Mouse (Mus musculus): ENCODE data around the gene Ube2c. TPM values are rescaled to one million over a fixed set of nuclear protein-coding genes. Genes with fewer than 3 reads are reported as not detected.

Gene Ube2c
- polyA plus RNA-seq, 1 experiment from 2014 or later: 106 TPM

DNA sequence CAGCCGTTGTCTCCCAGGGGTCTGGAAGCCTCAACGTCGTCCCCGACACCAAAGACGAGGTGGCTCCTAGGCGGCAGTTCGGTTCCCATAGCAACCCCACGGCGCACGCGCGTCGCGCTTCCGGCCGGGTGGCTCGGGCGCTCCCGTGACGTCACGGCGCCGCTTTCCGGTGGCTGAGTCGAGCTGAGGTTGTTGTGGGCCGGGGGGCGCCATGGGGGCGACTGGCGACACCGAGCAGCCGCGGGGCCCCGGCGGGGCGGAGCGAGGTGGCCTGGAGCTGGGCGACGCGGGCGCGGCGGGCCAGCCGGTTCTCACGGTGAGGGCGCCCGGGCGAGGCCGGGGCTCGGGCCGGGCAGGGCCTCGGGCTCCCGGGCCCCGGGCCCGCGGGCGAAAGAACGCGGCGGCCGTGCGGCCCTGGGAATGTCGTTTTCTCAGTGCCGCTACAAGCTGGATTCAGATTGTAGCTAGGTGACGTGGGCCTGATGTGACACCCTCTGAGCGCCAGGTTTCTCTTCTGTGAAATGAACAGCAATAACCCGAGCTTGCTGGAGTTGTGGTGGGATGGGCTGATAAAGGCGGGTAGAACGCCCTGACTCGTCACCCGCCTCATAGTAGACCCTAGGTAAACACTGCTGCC is 23.7 kb upstream of the Ube2c start, which contains the start of the genes Wfdc3 and Dnttip1:
Wfdc3 (minus strand) TSS at position 89 of the 637 bp plus-strand sequence.
Dnttip1 (plus strand) TSS at position 141 of the 637 bp plus-strand sequence.
- no peaks in the 10 kb centered on the region for H3K27me3 ChIP-seq
- ChIA-PET POLR2A (interaction anchor here (1.2 kb wide), 1 partner anchor 15 kb away, joined by 5 read pairs; no protein-coding TSS in a partner anchor), CTCF (interaction anchor here (1.0 kb wide), 1 partner anchor 10 kb away, joined by 5 read pairs; no protein-coding TSS in a partner anchor)
- DNase-seq (ENCODE audit: low read depth, low spot score) (peak; percentile 31), ATAC-seq (peak; percentile 82)
- in situ Hi-C loops (cut with MboI; ENCODE audit: low pct_unique_long_range_greater_than_20kb): no loop called here
- no peak for TF ChIP-seq CTCF (IDR thresholded peaks at IDR 0.05)

DNA sequence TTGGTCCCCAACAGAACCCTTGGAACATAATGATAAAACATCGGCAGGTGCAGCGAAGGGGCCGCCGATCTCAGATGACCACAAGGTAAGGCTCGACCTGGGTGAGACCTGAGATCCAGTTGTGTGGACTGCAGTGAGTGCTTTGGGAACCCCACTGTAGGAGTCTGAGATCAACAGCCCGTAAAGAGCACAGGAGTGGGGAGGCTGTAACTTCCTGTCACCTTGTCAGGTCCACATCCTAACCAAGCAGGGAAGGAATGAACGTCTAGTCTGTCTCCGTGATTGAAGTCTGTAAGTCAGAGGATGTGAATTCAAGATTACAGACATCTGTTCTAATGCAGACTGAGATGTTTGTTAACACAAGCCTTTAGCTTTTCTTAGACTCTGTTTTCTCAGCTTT is 23.0 kb upstream of the Ube2c start:
- DNase-seq (ENCODE audit: low read depth, low spot score): no peak
- TF ChIP-seq CTCF (IDR thresholded peaks at IDR 0.05): no peak
- in situ Hi-C loops (cut with MboI; ENCODE audit: low pct_unique_long_range_greater_than_20kb): no loop called here
- CTCF ChIA-PET: interaction anchor here (1.0 kb wide), 1 partner anchor 10 kb away, joined by 5 read pairs; no protein-coding TSS in a partner anchor
- no peaks in the 10 kb centered on the region for H3K27me3 ChIP-seq
- ATAC-seq: no peak
- POLR2A ChIA-PET: interaction anchor here (1.2 to 1.4 kb wide), 2 partner anchors 12 to 14 kb away, joined by 3 to 5 read pairs; no protein-coding TSS in a partner anchor

DNA sequence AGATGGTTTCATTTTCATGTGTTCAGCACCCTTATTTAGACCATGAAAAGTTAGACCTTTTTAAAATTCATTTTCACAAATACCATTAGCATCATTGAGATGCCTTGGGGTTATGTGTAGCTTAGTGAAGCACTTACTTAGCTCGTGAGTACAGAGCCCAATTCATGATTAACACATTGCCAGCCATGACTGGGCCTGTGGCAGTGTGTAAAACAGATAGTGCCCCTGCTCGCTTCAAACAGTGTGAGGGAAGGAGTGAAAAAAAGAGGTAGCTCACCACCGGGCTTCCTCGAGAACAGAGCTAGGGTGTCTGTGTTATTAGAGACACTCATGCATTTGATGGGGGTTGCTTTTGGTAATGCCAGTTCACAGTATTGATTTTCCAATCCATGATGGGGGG is 21.5 kb upstream of the Ube2c start:
- in situ Hi-C loops (cut with MboI; ENCODE audit: low pct_unique_long_range_greater_than_20kb): no loop called here
- TF ChIP-seq CTCF (IDR thresholded peaks at IDR 0.05): no peak
- CTCF ChIA-PET: interaction anchor here (1.1 kb wide), 1 partner anchor 30 kb away, joined by 3 read pairs; no protein-coding TSS in a partner anchor
- DNase-seq (ENCODE audit: low read depth, low spot score): no peak
- no peaks in the 10 kb centered on the region for H3K27me3 ChIP-seq
- no peak for ATAC-seq
- POLR2A ChIA-PET: interaction anchor here (0.6 to 1.4 kb wide), 3 partner anchors 9 to 37 kb away, joined by 3 to 4 read pairs (median 3); partner anchors contain the start of gene Snx21

DNA sequence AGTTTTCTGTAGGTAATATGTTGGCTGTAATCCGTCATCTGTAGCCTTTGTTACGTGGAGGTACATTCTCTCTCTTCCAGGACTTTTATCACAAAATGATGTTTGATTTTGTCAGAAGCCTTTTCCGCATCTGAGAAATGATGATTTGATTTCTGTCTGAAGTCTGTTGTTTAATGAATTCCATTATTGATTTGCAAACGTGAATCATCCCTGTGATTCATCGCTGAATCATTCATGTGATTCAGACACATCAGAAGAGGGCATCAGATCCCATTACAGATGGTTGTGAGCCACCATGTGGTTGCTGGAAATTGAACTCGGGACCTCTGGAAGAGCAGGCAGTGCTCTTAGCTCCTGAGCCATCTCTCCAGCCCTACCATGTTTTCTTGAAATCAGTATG is 20.7 kb upstream of the Ube2c start:
- DNase-seq (ENCODE audit: low read depth, low spot score): no peak
- POLR2A ChIA-PET: interaction anchor here (0.6 to 1.1 kb wide), 5 partner anchors 8 to 36 kb away, joined by 3 to 5 read pairs (median 4); partner anchors contain the start of gene Snx21
- CTCF ChIA-PET: interaction anchor here (1.1 to 1.2 kb wide), 2 partner anchors 11 to 30 kb away, joined by 3 read pairs; no protein-coding TSS in a partner anchor
- ATAC-seq: no peak
- in situ Hi-C loops (cut with MboI; ENCODE audit: low pct_unique_long_range_greater_than_20kb): no loop called here
- TF ChIP-seq CTCF (IDR thresholded peaks at IDR 0.05): no peak
- no peaks in the 10 kb centered on the region for H3K27me3 ChIP-seq

DNA sequence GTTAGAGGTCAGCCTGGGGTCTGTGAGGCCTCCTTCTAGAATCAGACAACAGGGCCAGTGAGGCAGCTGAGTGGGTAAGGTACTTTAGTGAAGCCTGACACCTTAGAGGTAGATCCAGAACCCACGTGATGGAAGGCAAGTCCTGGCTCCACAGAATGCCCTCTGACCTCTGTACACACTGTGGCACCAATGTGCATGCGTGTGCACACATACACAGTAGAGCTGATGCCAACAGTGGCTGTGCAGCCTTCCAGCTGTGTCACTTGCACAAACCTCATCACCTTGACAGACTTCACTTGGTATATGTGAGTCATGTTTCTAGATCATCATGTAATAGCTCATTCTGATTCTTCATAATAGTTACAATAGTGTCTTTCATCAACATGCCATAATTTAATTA is 17.2 kb upstream of the Ube2c start:
- no peak for TF ChIP-seq CTCF (IDR thresholded peaks at IDR 0.05)
- ChIA-PET CTCF (no interaction called here), POLR2A (interaction anchor here (0.7 kb wide), 1 partner anchor 46 kb away, joined by 3 read pairs; no protein-coding TSS in a partner anchor)
- in situ Hi-C loops (cut with MboI; ENCODE audit: low pct_unique_long_range_greater_than_20kb): no loop called here
- DNase-seq (ENCODE audit: low read depth, low spot score) (no peak), ATAC-seq (no peak)
- H3K27me3 ChIP-seq: no peaks in the 10 kb centered on the region

DNA sequence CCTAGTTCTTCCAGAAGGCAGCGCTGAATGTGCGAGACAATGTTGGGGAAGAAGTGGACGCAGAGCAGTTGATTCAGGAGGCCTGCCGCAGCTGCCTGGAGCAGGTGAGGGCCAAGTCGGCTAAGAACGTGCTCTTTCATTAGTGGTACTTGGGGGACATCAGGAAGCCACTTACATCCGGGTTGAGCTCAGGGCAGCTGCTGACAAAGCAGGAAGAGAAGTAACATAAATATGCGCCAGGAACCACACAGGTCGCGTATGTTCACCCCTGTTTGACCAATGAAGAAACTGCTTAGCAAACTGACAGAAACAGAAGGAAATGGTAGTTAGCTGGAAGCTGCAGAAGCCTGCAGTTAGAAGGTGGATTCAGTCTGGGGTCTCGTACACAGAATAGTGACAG is 15.6 kb upstream of the Ube2c start:
- ATAC-seq (no peak), DNase-seq (ENCODE audit: low read depth, low spot score) (no peak)
- CTCF ChIA-PET: interaction anchor here (1.0 to 1.4 kb wide), 2 partner anchors 28 to 40 kb away, joined by 4 read pairs; no protein-coding TSS in a partner anchor
- no peaks in the 10 kb centered on the region for H3K27me3 ChIP-seq
- in situ Hi-C loops (cut with MboI; ENCODE audit: low pct_unique_long_range_greater_than_20kb): no loop called here
- POLR2A ChIA-PET: no interaction called here
- no peak for TF ChIP-seq CTCF (IDR thresholded peaks at IDR 0.05)

DNA sequence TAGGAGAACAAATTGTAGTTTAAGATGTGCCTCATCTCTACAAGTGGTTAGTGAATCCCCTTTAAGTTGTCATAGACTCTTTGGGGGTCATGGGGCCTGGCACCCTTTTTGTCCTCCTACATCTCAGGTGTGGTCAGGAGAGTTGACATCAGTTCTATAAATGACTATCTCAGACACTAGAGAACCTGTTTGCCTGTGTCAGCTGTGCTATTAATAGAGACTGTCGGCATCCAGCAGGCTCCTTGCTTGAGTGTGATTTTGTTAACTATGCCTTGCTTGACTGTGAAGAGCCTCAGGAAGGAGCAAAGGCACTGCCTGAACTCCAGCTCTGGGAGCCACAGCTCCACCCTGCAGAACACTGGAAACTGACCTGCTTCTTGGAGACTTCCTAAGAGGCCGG is 14.9 kb upstream of the Ube2c start:
- in situ Hi-C loops (cut with MboI; ENCODE audit: low pct_unique_long_range_greater_than_20kb): no loop called here
- ChIA-PET POLR2A (no interaction called here), CTCF (interaction anchor here (1.0 to 1.4 kb wide), 2 partner anchors 29 to 39 kb away, joined by 4 read pairs; no protein-coding TSS in a partner anchor)
- ATAC-seq (no peak), DNase-seq (ENCODE audit: low read depth, low spot score) (no peak)
- H3K27me3 ChIP-seq: no peaks in the 10 kb centered on the region
- no peak for TF ChIP-seq CTCF (IDR thresholded peaks at IDR 0.05)

DNA sequence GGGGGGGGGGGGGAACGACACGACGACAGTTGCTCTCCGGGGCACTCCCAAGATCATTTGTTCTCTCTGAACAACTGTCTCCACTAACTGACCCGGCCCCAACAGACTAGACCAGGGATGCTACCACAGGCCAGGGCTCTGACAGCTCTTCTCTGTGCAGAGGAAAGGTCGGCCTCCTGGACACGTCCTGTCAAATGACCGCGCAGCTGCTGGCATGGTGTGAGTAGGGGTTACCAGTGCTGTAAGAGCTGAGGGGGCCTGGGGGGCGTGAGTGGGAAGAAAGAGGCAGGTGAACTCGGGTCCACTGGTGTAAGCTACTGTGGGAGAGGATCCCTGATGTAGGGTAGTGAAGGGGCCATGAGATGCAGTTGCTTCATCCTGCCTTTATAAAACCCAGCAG is 11.9 kb upstream of the Ube2c start:
- in situ Hi-C loops (cut with MboI; ENCODE audit: low pct_unique_long_range_greater_than_20kb): no loop called here
- POLR2A ChIA-PET: interaction anchor here (1.0 kb wide), 1 partner anchor 10 kb away, joined by 3 read pairs; no protein-coding TSS in a partner anchor
- TF ChIP-seq CTCF (IDR thresholded peaks at IDR 0.05): no peak
- ATAC-seq (no peak), DNase-seq (ENCODE audit: low read depth, low spot score) (no peak)
- CTCF ChIA-PET: no interaction called here
- no peaks in the 10 kb centered on the region for H3K27me3 ChIP-seq

DNA sequence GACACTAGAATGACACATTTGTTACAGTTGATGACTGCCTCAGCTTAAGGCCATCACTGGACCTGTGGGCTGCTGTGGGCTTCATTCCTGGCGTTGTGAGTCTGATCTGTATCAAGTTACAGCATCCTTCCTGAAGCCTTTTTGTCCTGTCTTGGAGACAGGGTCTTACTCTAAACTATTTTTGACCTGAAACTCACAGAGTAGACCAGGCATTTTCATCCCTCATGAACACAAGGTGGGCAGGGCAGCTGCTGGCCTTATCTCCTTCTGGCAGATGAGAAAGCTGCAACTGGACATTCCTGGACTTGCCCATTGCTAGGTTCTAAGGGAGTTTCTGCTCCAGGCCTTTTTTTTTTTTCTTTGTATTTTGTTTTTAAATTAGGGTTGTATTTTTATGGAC is 11.0 kb upstream of the Ube2c start:
- ATAC-seq: no peak
- in situ Hi-C loops (cut with MboI; ENCODE audit: low pct_unique_long_range_greater_than_20kb): no loop called here
- POLR2A ChIA-PET: interaction anchor here (1.0 to 1.9 kb wide), 2 partner anchors 9 to 11 kb away, joined by 3 to 5 read pairs; no protein-coding TSS in a partner anchor

DNA sequence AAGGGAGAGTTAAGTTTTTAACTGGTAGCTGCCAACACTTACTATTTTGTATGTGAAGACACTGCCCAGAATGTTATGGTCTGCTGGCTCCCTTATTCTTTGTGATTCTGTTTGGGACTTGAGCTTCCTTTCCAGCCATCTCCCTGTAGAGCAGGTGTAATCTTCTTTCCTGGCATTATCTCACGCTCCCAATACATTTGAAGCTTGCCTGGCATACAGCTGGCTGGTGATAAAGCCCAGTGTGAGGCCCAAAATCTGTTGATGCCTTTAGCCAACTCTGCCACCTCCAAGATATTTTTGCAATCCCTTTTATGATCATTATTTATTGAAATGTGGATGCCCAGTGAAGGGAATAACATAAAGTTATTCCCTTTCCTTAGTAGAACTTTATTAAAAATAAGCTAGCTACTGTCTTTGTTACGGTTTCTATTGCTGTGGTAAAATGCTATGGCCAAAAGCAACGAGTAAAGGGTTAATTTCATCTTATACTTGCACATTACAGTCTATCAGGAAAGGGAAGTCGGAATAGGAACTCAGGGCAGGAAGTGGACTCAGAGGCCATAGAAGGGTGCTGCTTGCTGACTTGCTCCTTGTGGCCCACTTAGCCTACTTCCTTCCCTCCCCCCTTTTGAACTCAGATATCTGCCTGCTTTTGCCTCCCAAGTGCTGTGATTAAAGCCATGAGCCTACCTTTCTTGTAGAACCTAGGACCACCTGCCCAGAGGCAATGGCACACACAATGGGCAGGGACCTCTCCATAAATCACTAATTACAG is 9.5 kb upstream of the Ube2c start:
- no peaks in the 10 kb centered on the region for H3K27me3 ChIP-seq
- ATAC-seq: no peak
- no peak for TF ChIP-seq CTCF (IDR thresholded peaks at IDR 0.05)
- in situ Hi-C loops (cut with MboI; ENCODE audit: low pct_unique_long_range_greater_than_20kb): no loop called here
- no peak for DNase-seq (ENCODE audit: low read depth, low spot score)
- ChIA-PET POLR2A (interaction anchor here (1.9 kb wide), 2 partner anchors 10 to 14 kb away, joined by 5 read pairs; partner anchors contain the start of genes Dnttip1 and Wfdc3), CTCF (interaction anchor here (1.0 kb wide), 1 partner anchor 11 kb away, joined by 3 read pairs; no protein-coding TSS in a partner anchor)

More for the DNA sequence above, 11.0 kb upstream of the Ube2c start:
- no peak for DNase-seq (ENCODE audit: low read depth, low spot score)
- CTCF ChIA-PET: no interaction called here
- no peak for TF ChIP-seq CTCF (IDR thresholded peaks at IDR 0.05)
- H3K27me3 ChIP-seq: no peaks in the 10 kb centered on the region

Measured in Patski (cell line).